Mouse (Mus musculus): ENCODE results near the gene Sh3gl1. TPM values are rescaled to one million over a fixed set of nuclear protein-coding genes. Genes with fewer than 3 reads are reported as not detected.

Gene Sh3gl1
- total RNA-seq, 2 experiments from 2014 or later = 23.0 to 24.1 TPM

- intact Hi-C loops (cut with DNase I) = no loop called here
- DNase-seq = no peak
These were observed 13.5 kb downstream of the Sh3gl1 start for GRCm38 (mm10) chr17:56022989-56023290.

GRCm38 (mm10) chr17:56022131-56022988, 14.1 kb downstream of the Sh3gl1 start:
- DNase-seq = no peak
- intact Hi-C loops (cut with DNase I) = no loop called here

DNA sequence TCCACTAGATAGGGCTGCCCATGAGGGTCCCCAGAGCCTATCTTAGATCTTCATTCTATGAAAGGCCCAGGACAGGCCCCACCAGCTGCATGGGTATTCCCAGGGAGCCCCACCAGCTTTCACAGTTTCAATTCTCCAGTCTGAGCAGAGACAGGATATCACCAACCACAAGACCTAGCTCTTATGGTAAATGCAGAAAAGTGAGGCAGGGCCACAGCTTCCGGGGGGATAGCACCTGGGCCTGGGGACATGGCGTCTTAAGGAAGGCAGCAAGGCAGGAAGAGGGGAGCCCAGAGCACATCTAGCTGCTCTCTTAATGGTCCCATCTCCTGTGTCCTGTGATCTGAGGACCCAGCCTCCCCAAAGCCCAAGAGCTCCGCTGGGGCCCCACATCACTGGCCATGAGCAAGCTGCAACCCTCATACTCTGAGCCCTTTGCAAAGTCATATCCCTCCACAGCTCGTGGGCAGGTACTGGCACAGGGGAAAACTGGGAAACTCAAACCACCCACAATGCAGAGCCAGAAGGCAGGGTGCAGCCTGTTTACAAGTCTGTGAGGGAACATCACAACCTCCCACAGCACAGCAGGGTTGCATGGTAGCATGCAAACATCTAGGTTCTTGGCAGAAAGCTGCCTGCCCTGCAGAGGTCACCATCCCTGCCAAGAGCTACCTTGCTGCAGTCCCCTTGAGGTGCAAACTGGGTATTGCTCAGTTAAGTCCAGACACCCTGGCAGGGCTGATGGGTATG, 15.1 kb downstream of the Sh3gl1 start:
- peak in 1 of 2 experiments; percentile 2 for DNase-seq
- intact Hi-C loops (cut with DNase I) = no loop called here

GRCm38 (mm10) chr17:56020400-56021084, 15.9 kb downstream of the Sh3gl1 start:
- intact Hi-C loops (cut with DNase I) = no loop called here
- DNase-seq = no peak

GRCm38 (mm10) chr17:56018347-56019131, 17.9 kb downstream of the Sh3gl1 start:
- intact Hi-C loops (cut with DNase I) = loop anchor here (10.0 kb wide), 1 partner anchor 314 kb away; no protein-coding TSS in a partner anchor
- peak; percentile 48 to 53 for DNase-seq

DNA sequence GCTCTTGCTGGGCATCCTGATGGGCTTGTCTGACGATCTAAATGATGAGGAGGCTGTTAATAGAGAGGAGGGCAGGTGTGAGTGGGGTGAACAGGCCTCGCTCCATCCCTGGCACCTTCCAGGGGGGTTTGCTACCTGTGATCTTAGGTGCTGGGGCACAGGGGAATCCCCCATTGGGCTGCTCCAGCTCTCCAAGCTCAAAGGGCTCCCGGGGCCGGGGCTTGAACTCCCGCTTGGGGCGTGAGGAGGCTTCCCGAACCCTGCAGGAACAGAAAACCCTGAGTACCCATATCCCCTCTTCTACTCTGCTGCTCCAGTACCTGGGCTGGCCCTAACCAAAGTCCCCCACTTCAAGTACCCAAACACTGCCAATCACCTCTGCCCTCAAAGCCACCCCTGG, 18.6 kb downstream of the Sh3gl1 start:
- intact Hi-C loops (cut with DNase I) = loop anchor here (10.0 kb wide), 1 partner anchor 313 kb away; no protein-coding TSS in a partner anchor
- DNase-seq = no peak

GRCm38 (mm10) chr17:56016793-56017785, 19.3 kb downstream of the Sh3gl1 start:
- intact Hi-C loops (cut with DNase I) = loop anchor here (10.0 kb wide), 1 partner anchor 312 kb away; no protein-coding TSS in a partner anchor
- DNase-seq = no peak

DNA sequence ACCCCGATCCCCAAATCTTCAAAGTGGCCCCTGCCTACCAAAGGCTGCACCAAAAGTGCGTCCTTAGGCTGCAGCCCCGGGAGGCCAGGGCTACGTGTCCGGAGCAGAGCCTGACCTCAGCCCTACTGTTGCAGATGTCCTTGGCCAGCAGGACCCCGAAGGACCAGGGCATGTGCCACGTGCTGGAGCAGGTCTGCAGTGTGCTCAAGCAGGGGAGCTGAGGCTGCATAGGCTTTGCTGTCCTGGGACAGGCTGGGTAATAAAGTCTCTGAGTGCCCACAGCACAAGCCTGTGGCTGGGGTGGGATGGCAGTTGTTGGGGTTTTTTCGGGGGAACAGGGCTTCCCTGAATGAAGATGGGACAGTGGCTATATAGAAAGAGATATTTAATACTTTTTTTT, 20.1 kb downstream of the Sh3gl1 start:
- no peak for DNase-seq
- intact Hi-C loops (cut with DNase I) = loop anchor here (10.0 kb wide), 1 partner anchor 312 kb away; no protein-coding TSS in a partner anchor

DNA sequence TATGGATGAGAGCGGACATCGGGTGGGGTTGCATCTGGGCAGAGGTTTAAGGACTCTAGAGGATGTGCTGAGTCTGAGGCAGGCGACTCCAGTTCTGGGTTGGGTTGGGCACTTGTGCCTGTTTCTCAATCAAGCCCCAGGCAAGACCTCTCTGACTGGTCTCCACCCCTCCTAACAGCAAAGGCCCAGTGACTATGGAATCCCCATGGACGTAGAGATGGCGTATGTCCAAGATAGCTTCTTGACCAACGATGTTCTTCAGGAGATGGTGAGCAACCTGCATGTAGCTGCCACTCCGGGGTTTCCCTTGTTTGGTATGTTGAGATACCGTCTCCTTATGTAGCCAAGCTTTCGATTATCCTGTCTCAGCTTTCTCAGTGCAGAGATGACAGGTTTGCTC, 21.1 kb downstream of the Sh3gl1 start:
- no peak for DNase-seq
- intact Hi-C loops (cut with DNase I) = loop anchor here (10.0 kb wide), 1 partner anchor 310 kb away; no protein-coding TSS in a partner anchor

DNA sequence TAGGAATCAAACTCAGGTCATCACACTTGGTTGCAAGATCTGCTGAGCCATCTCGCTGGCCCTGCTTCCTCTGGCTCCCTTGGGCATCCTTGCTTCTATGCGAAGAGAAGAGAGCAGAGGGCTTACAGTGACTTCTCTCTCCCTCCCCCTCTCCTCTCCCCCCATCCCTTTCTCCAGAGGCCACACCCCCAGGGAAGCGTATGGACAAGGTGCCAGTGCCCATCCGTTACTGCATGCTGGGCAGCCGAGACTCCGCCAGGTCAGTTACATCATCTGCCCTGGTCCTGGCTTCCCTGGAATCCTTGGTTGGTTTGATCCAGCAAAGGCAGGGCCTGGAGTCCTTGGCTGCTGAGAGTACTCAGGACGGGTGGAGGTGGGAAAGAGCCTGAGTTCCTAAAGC, 25.0 kb downstream of the Sh3gl1 start:
- intact Hi-C loops (cut with DNase I) = loop anchor here (2.0 to 10.0 kb wide), 2 partner anchors 55 to 307 kb away; no protein-coding TSS in a partner anchor
- no peak for DNase-seq

DNA sequence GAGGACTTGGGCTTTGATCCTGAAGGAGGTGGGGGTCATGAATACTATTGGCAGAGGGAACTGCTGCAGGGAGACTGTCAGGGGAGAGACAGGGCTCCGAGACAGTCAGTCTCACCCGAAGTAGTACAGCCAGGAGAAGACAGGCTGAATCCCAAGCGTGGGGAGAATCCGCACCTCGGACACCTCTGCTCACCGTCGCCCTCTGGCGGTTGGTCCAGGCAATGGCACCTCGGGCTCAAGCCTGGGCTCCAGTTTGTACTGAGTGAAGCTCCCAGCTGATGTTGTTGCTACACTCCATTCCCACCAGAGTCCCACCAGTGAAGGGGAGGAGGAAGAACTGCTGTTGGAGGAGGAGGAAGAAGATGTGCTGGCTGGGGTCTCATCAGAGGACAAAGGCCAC, 25.8 kb downstream of the Sh3gl1 start:
- intact Hi-C loops (cut with DNase I) = loop anchor here (1.0 to 10.0 kb wide), 3 partner anchors 34 to 306 kb away; no protein-coding TSS in a partner anchor

DNA sequence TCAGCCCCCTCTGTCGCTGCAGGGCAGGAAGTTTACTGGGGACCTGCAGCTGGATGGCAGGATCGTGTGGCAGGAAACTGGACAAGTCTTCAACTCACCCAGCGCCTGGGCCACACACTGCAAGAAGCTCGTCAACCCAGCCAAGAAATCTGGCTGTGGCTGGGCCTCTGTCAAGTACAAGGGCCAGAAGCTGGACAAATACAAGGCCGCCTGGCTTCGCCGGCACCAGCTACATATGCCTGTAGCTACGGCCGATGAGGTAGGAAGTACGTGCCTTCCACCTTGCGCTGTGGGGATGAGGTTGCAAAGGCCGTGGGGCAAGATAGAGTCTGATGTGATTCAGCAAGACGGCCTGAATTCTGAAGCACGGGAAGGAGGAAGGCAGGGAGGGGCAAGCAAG, 26.2 kb downstream of the Sh3gl1 start:
- no peak for DNase-seq
- intact Hi-C loops (cut with DNase I) = loop anchor here (1.0 to 10.0 kb wide), 3 partner anchors 34 to 305 kb away; no protein-coding TSS in a partner anchor

More for the DNA sequence above, 25.8 kb downstream of the Sh3gl1 start:
- peak; percentile 84 to 91 for DNase-seq

- no peak for DNase-seq
- intact Hi-C loops (cut with DNase I) = loop anchor here (1.0 to 10.0 kb wide), 3 partner anchors 34 to 305 kb away; no protein-coding TSS in a partner anchor
These were observed 26.5 kb downstream of the Sh3gl1 start for GRCm38 (mm10) chr17:56009962-56010240.

GRCm38 (mm10) chr17:56009088-56009961, 27.1 kb downstream of the Sh3gl1 start:
- DNase-seq = peak; percentile 89 to 92
- intact Hi-C loops (cut with DNase I) = no loop called here

- intact Hi-C loops (cut with DNase I) = no loop called here
These were observed 27.9 kb downstream of the Sh3gl1 start for GRCm38 (mm10) chr17:56008356-56009087.

DNA sequence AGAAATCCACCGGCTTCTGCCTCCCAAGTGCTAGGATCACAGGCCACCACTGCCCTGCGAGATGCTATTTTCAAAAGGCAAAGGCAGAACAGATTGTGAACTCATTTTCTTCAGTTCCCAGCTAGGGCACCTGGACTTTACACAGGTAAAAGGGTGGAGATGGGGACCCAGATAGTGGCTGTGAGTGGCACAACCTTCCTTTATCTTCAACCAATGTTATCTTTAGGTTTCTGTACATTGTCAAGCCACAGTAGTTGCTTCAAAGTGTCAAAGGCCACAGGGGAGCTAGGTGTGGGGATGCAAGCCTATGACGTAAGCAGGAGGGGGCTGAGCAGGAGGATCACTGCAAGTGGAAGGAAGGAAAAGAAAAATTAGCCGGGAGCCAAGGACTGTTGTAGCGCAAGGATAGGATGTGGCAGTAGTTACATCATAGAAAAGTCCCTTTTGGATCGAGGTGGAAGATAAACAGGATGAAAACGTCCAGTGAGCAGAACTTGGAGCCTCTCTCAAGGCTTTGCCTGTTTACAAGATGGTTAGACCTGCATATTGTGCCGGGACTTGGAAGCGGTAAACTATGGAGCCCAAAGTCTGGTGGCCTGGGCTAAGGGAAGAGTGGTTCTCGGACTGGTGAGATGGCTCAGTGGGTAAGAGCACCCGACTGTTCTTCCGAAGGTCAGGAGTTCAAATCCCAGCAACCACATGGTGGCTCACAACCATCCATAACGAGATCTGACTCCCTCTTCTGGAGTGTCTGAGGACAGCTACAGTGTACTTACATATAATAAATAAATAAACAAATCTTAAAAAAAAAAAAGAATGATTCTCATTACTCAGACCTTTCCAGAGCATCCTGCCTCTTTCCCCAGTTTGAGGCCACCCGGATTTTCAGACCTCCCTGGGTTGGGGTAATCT, 28.7 kb downstream of the Sh3gl1 start:
- intact Hi-C loops (cut with DNase I) = no loop called here
- no peak for DNase-seq

More at GRCm38 (mm10) chr17:56008356-56009087, 27.9 kb downstream of the Sh3gl1 start:
- DNase-seq = peak; percentile 87 to 89

Measured in heart, postnatal 14 days (tissue).